Mouse (Mus musculus) stomach, postnatal 0 days (tissue): Measurements from ENCODE around the gene Mlec.

ENCODE experiments used
- CTCF ChIP-seq: IDR thresholded peaks from 2 replicates; pipeline ENCODE4 v1.5.1; 2016; ENCODE audit warnings: antibody characterized with exemption, low read depth, mild to moderate bottlenecking, moderate library complexity
- EP300 ChIP-seq: optimal IDR thresholded peaks from 2 replicates; pipeline ENCODE3; 2016; ENCODE audit warnings: antibody characterized with exemption

DNA sequence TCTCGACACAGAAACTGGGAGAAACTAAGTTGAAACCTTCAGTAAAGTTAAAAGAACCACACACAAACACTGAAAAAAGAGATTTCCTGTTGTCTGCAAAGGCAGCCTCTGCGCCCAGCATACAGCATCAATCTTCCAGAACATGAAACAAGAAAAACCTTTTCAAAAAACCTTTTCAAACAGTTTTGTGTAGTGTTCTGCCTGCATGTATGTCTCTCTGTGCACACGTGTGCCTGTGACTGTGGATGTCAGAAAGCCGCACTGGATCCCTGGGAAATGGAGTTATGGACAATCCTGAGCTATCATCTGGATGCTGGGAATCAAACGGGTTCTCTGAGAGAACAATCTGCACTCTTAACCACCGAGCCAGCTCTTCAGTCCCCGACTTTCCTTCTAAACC lies 1.6 kb downstream of the Mlec start:
- no peak for TF ChIP-seq CTCF
- no peak for TF ChIP-seq EP300
